Mouse (Mus musculus): ENCODE results near the gene Cebpa.
A peak's percentile ranks its signal among the peaks of the same experiment; 100 is the strongest.

The Cebpa gene

DNA sequence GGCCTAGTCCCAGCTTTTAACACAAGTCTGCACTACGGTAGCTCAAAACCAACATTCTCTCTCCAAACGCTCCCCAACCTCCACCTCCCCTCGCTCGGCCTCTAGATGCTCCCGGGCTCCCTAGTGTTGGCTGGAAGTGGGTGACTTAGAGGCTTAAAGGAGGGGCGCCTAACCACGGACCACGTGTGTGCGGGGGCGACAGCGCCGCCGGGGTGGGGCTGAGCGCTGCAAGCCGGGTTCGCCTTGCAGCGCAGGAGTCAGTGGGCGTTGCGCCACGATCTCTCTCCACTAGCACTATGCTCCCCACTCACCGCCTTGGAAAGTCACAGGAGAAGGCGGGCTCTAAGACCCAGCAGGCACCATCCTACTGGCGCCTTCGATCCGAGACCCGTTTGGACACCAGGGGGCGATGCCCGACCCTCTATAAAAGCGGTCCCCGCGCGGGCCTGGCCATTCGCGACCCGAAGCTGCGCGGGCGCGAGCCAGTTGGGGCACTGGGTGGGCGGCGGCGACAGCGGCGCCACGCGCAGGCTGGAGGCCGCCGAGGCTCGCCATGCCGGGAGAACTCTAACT is at the start of gene Cebpa:
Cebpa (plus strand) TSS at position 453 of the 573 bp plus-strand sequence.
- DNase-seq: peak; percentile 97

DNA sequence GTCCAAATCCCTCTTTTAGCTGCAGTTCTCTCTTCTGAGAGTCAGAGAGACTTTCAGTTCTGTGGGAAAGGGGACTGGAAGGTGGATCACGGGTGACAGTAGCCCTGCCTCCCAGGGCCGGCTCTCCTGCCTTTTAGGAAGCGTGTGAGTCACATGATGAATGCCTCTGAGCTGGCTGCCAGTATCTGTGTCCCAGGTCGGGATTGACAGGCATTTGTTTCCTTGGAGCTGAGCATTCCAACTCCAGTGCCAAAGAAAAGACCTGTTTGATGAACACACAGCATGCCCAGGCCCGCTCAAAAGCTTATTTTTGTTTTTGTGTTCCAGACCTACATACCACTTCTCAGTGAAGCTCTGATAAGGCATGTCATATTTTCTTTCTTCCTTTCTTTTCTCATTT is 42.4 kb upstream of the Cebpa start:
- DNase-seq: peak; percentile 23

DNA sequence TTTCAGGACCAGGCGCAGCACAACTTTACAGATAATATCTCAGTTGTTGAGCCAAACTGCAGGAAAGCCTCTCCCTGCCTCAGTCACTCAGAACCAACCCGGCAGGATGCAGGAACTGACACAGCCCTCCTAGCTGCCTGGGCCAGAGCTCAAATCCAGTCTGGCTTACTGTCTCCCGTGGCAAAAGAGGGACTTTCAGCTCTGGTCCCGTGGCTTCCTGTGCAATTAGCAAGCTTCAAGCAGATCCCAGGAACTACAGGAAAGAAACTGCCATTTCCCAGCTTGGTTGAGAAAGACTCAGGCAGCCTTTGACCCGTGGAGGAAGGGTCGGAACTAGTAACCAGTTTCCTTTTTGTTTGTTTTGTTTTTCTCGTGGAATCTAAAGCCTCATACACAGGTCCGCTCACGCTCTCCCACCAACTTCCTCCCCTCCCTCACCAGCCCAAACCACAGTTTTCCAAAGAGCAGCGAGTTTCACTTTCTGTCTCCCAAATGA is 38.2 kb upstream of the Cebpa start:
- peak; percentile 67 for DNase-seq

DNA sequence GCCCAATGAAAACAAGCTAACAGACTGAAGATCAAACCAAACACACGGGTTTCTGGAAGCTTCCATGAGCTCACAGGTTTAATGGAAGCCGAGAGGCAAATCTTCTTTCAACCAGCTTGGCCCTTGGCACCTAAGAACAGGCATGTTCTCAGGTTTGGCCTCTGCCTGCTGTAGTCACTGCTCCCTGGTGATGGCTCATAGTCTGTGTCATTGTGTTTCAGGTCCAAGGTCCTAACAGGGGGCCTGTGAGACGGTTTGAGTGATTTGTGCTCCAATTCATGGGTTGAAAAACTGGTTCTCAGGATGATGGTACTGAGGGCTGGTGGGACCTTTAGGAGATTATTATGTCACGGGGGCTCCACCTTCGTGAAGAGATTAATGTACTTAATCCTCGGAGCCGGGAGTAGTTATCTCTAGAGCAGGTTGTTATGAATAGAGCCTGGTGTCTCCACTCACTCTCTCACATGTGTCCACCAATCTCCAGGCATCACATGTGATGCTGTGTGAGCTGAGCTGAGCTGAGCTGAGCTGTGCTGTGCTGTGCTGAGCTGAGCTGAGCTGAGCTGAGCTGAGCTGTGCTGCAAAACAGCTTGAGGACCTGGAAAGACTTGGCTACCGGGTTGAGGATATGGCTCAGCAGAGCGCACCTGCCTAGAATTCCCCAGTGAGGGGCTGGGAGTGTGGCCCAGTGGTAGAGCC is 37.5 kb upstream of the Cebpa start:
- DNase-seq: no peak

DNA sequence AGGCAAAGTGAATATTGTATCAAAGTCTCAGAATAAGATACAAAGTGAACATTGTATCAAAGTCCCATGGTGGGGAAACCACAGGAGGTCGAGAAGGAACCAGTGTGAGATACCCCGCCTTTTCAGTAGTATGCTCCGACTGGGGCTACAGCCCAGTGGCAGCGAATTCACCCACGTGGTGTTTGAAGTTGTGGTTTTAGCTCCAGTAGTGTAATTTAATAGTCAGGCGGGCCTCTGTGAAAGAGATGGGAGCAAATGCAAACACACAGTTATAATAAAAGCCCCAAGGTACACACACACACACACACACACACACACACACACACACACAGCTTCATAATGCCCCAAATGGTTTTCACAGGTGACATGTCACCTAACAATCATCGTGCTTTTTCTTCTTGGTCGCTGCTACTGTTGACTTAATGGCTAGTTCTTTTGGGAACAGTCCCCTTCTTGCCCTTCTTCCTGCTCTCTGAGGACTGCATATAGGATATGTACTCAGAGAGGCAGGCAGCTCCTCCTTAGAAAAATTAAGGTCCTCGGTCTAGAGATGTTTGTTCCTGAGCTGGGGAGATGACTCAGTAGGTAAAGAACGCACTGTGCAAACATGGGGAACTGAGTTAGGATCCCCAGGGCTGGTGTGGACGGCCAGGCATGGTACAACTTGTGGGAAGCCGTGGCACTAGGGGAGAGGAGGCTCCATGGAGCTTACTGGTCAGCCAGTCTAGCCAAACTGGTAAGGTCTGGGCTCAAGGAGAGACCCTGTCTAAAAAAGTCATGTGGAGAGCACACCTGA is 34.3 kb upstream of the Cebpa start:
- no peak for DNase-seq

DNA sequence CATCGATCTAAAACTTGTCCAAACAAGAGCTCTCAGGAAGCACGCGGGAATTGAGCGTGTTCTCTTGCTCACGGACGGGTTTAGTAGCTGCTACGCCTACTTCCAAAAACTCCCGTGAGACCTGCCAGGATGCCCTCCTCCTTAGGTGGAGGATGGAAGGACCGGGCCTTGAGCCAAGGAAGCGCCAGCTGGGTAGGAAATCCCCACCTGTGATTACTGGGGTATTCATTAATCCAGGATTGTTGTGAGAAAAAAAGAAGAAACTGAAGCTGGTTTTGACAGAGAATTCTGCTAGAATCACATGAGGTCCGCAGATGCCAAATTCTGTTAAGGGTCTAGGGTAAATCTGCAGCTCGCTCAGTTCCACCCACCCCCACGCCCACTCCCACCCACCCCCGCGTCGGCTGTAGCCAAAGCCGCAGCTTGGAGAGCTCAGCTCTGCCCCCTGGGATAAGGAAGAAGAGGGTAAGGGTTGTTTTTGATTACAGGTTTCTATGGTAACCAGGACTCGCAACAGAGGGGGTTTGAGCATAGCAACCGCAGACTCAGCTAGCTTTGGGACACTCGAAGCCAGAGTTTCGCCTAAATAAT is 32.7 kb upstream of the Cebpa start:
- DNase-seq: peak; percentile 73

DNA sequence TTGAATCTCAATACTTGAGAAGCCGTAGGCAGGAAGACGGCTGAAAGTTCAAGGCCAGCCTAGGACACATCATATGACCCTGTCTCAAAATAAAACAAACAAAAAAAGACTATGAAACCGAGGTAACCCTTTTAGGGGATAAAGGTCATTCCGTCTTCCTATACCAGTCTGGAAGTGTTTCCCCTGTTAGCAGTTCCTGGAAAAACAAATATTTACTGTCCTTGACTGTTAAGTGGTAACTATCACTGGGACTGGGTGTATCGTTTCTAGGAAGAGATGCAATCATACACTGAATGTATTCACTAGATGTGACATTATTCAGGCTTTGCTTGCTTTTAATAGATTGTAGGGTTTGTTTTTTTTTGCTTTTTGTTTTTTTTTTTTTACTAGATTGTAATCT is 28.5 kb upstream of the Cebpa start:
- DNase-seq: no peak

DNA sequence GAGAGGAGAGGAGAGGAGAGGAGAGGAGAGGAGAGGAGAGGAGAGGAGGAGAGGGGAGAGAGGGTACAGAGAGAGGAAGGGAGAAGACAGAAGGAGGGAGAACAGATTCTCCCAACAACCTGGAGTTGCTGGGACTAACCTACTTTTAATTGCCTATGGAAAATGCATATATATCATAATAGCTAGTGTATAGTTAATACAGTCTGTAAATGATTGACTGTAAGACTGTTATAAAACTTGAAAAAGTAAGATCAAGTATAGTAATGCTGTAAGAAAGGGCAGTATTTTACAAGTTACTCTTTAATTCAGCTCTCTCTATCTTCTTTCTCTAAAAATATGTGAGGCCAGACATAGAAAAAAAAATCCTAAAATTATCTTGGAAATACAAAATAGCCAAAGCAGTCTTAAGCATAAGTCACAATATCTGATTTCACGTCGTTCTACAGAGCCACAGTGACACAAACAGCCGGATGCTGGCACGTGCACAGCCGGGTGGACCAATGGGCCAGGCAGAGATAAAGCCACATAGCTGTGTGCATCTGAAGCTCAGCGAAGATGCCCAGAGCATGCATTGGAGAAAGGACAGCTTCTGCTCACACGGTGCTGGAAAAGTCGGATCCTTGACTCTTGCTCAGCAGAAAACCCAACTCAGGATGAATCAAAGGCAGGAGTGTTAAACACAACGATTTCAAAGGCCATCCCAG is 24.0 kb upstream of the Cebpa start:
- no peak for DNase-seq

DNA sequence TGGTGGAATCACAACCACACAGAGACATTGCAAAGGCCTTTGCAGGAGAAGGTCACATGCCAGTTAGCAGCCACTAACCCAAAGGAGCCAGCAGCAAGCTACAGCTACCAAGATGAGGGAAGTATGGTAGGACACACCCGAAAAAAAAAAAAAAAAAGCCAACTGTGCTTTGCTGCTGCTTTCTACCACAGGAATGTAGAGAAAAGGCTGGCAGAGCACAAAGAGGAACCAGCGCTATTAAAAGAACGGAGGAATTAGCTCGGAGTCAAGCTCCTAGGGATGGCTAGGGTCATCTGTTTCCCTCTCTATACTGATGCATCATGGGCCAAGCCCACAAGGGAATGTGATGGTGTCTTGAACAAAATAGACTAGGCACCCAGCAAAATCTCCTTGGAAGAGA is 20.3 kb upstream of the Cebpa start:
- DNase-seq: no peak

DNA sequence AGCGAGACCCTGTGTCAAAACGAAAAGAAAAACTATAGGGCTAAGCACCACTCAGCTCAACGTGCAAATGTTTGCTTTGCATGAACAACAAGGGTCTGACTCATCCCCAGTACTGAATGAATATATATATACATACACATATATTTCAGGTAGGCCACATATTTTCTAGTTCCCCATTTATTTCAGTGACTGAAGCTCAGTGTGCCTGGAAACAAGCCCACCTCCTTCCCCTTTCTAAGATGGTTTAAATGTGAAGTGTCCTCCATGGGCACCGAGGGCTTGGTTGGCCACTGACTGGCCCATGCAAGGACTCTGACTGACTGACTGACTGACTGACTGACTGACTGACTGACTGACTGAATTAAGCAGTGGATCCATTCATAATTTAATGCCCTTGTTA is 19.6 kb upstream of the Cebpa start:
- no peak for DNase-seq

DNA sequence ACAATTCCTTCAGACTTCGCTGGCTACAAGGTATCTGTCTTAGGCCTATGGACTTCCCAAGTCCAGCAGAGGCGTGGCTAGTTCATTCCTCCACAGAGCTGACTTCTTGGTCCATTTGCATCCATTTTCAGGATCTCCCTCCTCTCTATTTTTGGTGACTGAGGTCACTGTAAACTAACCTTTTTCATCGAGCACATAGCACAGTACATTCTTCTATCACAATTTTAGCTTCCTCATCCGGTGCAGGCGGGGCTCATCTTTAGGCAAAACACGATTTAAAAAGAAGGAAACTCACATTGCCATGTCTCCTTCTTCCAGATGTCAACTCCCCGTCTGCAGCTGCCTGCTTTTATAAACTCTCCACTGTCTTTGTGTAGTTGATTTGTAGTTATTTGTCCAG is 12.5 kb upstream of the Cebpa start:
- no peak for DNase-seq

DNA sequence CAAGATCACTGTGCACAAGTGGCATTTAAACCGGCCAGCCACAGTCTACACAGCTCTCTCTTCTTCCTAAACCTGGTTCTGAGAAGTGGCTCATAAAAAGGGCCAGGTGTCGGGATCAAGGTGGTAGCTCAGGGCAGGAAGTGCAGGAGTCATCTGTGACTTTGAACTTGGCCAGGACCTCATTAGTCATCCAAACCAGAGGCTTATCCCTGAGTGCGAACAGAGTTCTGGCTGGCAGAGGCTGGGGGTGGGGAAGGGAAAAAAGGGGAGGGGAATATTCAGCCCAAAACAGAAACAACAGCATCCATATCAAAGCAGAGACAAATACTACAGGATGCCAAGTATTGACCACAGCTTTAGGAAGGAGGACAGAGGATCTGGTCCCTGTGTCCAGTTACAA is 11.5 kb upstream of the Cebpa start:
- DNase-seq: no peak

DNA sequence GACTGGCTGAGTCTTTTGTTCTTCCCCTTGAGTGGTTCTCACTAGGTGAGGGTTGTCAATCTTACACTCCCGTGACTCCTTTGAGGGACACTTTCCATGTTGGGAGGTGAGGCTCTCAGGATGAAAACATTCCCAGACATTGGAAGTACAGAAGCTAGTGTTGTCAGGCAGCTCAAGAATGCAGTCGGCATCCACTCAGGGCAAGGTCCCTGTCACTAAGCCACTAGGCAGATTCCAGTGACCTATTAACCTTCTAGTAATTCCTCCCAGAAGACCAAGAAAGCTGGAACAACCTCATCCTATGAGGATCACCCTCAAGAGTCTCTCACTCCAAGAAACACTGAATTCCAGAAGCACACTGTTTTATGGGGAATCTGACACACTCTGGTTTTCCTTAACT is 11.0 kb upstream of the Cebpa start:
- DNase-seq: no peak

DNA sequence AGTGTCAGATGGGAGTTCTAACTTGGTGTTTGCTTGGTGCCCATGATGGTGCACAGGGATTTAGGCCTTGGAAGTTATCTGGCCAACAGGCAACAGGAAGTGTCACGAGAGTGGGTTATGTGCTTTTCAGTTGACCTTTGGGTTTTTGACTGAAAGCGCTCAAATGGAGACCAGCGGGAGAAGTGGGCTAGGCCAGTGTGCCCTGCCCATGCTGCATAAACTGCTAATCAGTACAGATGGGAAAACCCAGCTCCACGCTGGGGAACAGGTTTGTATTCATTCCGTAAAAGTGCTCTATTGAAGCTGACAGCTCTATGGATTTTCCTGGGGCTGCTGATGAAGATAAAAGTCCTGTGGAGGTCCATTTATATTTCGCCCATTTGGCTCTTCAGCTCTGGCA is 10.4 kb upstream of the Cebpa start:
- DNase-seq: no peak

DNA sequence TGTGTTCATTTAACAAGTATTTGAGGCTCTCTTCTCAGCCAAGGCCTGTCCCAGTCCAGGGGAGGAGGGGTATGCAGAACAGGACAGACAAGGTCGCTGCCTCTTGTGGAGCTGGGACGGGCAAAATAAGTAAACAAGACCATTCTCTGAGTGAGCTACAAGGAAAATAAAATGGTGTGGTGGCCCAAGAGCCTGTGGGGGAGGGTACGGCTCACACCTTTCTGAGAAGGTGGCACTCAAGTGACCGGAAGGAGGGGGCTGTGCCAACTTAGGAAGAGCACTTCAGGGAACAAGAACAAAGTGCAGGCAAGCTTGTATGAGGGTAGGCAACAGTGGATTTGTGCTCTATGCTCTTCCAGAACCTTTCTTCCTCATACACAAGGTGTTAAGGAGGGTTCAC is 6.0 kb upstream of the Cebpa start:
- no peak for DNase-seq

DNA sequence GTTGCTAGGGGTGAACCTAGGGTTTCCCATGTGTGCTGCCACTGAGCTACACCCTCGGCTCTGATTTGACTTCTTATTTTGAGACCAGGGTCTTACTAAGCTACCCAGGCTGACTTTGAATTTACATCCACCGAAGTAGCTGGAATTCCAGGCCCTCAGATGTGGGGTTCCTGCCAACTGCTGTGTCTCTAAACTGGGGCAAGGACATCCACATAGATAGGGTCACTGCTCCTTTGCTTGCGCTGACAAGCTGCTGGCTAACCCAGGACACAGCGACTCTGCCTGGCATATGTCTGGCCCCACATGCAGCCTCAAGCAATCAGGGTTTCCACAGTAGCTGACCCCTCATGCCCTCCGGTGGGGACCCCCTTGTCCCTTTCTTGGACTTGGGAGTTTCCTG is 5.4 kb upstream of the Cebpa start:
- no peak for DNase-seq

DNA sequence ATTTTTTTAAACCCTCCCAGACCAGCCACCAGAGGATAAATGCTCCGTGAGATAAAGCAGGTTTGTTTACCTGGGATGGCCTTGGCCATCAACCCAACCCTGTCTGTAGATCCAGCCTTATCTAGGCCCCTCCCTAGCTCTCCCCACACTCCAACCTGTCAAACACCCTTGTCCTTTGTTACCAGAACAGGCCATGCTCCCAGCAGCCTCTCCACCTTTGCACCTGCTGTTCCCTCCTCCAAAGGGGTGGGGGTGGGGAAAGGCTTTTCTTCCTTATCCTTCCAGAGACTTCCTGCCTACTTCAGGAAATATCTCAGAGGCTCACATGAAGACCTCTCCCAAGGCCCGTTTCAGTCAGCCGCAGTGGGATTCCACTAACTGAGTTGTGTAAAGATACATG is 2.6 kb upstream of the Cebpa start:
- no peak for DNase-seq

DNA sequence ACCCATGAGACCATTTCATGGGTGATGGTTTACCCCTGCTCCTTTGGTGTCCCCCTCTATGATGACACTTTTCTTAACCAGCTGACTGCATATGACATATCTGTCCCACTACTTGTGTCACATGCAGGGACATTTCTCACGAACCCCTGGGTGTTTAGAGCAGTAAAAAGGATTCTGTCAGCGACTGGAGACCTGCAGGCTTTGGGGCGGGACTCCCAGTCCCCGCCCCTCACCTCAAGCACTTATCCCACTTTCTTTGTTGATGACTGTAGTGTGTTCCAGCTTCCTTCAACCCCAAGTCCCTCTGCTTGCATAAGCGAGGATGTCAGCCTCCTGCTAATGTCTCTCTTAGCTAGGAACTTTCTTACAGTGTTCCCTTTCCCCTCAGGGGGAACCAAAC is 2.0 kb upstream of the Cebpa start:
- no peak for DNase-seq

DNA sequence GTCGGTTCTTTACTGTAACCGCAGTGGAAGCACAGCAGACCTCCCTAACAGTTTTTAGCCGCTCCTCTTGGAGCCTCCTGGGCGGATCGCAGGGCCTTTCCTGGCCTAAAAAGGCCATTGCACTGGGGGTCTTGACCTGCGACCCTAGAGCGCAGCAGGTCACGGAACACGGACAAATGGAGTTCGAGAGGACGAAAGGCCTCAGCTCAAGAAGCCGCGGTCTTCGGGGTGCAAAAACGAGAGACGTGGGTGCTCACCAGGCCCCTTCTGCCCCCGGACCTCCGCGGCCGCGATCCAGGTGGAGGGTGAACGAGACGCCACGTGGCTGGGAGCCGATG is 1.4 kb upstream of the Cebpa start:
- DNase-seq: no peak

DNA sequence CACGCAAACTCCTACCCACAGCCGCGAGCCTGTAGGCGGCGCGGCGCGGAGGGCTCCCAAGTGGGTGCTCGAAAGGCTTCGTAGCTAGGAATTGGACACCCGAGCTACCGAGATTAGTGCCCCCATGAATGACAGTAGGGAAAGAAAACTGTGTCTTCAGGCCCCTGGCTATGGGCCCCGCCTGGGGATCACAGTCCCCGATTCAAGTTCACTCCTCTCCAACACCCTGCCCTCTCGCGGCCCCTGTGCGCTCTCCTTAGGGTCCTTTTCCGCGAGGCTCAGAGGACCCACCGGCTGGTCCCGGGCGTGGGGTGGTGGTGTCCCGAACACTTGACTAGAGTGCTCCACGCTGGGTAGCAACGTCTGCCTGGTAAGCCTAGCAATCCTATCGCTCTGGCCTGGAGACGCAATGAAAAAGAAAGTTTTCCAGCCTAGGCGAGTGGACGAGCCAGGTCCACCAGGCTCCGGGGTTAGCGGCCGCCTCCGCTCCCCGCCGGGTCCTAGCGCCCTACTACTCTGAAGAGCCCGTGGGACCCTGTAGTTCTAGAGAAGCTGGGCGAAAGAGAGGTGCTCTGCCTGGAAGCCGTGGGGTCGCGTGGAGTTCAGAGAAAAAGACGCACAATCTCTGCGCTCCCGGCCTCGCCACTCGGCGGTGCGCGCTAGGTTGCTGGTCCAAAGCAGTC is 853 bp upstream of the Cebpa start:
- DNase-seq: peak; percentile 89

DNA sequence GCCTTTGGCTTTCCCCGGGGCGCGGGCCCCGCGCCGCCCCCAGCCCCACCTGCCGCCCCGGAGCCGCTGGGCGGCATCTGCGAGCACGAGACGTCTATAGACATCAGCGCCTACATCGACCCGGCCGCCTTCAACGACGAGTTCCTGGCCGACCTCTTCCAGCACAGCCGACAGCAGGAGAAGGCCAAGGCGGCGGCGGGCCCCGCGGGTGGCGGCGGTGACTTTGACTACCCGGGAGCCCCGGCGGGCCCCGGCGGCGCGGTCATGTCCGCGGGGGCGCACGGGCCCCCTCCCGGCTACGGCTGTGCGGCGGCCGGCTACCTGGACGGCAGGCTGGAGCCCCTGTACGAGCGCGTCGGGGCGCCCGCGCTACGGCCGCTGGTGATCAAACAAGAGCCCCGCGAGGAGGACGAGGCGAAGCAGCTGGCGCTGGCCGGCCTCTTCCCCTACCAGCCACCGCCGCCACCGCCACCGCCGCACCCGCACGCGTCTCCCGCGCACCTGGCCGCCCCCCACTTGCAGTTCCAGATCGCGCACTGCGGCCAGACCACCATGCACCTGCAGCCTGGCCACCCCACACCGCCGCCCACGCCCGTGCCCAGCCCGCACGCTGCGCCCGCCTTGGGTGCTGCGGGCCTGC is 533 bp downstream of the Cebpa start:
- DNase-seq: peak; percentile 66

DNA sequence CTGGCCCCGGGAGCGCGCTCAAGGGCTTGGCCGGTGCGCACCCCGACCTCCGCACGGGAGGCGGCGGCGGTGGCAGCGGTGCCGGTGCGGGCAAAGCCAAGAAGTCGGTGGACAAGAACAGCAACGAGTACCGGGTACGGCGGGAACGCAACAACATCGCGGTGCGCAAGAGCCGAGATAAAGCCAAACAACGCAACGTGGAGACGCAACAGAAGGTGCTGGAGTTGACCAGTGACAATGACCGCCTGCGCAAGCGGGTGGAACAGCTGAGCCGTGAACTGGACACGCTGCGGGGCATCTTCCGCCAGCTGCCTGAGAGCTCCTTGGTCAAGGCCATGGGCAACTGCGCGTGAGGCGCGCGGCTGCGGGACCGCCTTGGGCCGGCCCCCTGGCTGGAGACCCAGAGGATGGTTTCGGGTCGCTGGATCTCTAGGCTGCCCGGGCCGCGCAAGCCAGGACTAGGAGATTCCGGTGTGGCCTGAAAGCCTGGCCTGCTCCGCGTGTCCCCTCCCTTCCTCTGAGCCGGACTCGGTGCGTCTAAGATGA is 1.1 kb downstream of the Cebpa start:
- DNase-seq: peak; percentile 68
